Mouse (Mus musculus): ENCODE data around the gene Zfp423. TPM values are rescaled to one million over a fixed set of nuclear protein-coding genes. Genes with fewer than 3 reads are reported as not detected.

The Zfp423 gene
- polyA plus RNA-seq, 1 experiment: not detected

GRCm38 (mm10) chr8:87777586-87777985 is 181.8 kb downstream of the Zfp423 start:
- TF ChIP-seq GATA1 (IDR thresholded peaks at IDR 0.05; ENCODE audit: low read length): no peak

GRCm38 (mm10) chr8:87775889-87776288 is 183.5 kb downstream of the Zfp423 start:
- TF ChIP-seq GATA1 (IDR thresholded peaks at IDR 0.05; ENCODE audit: low read length): no peak

GRCm38 (mm10) chr8:87774966-87775365 is 184.4 kb downstream of the Zfp423 start:
- no peak for TF ChIP-seq GATA1 (IDR thresholded peaks at IDR 0.05; ENCODE audit: low read length)

- TF ChIP-seq GATA1 (IDR thresholded peaks at IDR 0.05; ENCODE audit: low read length): no peak
Observed at GRCm38 (mm10) chr8:87772894-87773502, 186.4 kb downstream of the Zfp423 start.

GRCm38 (mm10) chr8:87767882-87768281 is 191.5 kb downstream of the Zfp423 start:
- no peak for TF ChIP-seq GATA1 (IDR thresholded peaks at IDR 0.05; ENCODE audit: low read length)

- no peak for TF ChIP-seq GATA1 (IDR thresholded peaks at IDR 0.05; ENCODE audit: low read length)
Observed at GRCm38 (mm10) chr8:87765276-87765675, 194.1 kb downstream of the Zfp423 start.

- TF ChIP-seq GATA1 (IDR thresholded peaks at IDR 0.05; ENCODE audit: low read length): no peak
Observed at GRCm38 (mm10) chr8:87758750-87759149, 200.6 kb downstream of the Zfp423 start.

- no peak for TF ChIP-seq GATA1 (IDR thresholded peaks at IDR 0.05; ENCODE audit: low read length)
Observed at GRCm38 (mm10) chr8:87754853-87755252, 204.5 kb downstream of the Zfp423 start.

- TF ChIP-seq GATA1 (IDR thresholded peaks at IDR 0.05; ENCODE audit: low read length): no peak
Observed at GRCm38 (mm10) chr8:87753636-87754035, 205.8 kb downstream of the Zfp423 start.

- TF ChIP-seq GATA1 (IDR thresholded peaks at IDR 0.05; ENCODE audit: low read length): no peak
Observed at GRCm38 (mm10) chr8:87753148-87753547, 206.2 kb downstream of the Zfp423 start.

- no peak for TF ChIP-seq GATA1 (IDR thresholded peaks at IDR 0.05; ENCODE audit: low read length)
Observed at GRCm38 (mm10) chr8:87752710-87753109, 206.7 kb downstream of the Zfp423 start.

GRCm38 (mm10) chr8:87747582-87747981 is 211.8 kb downstream of the Zfp423 start:
- no peak for TF ChIP-seq GATA1 (IDR thresholded peaks at IDR 0.05; ENCODE audit: low read length)

- no peak for TF ChIP-seq GATA1 (IDR thresholded peaks at IDR 0.05; ENCODE audit: low read length)
Observed at GRCm38 (mm10) chr8:87747142-87747541, 212.3 kb downstream of the Zfp423 start.

GRCm38 (mm10) chr8:87746072-87746471 is 213.3 kb downstream of the Zfp423 start:
- no peak for TF ChIP-seq GATA1 (IDR thresholded peaks at IDR 0.05; ENCODE audit: low read length)

- no peak for TF ChIP-seq GATA1 (IDR thresholded peaks at IDR 0.05; ENCODE audit: low read length)
Observed at GRCm38 (mm10) chr8:87745125-87745698, 214.2 kb downstream of the Zfp423 start.

GRCm38 (mm10) chr8:87744556-87744955 is 214.8 kb downstream of the Zfp423 start:
- TF ChIP-seq GATA1 (IDR thresholded peaks at IDR 0.05; ENCODE audit: low read length): no peak

- TF ChIP-seq GATA1 (IDR thresholded peaks at IDR 0.05; ENCODE audit: low read length): no peak
Observed at GRCm38 (mm10) chr8:87742016-87742415, 217.4 kb downstream of the Zfp423 start.
